Mouse (Mus musculus) liver, embryonic 14.5 days (tissue): ENCODE measurements at regions not wholly inside any gene's neighbourhood (a gene's known extent, or its start where the extent isn't known, plus 50 kb on each side); places are given as distances from the start of the nearest gene placed in this dataset.

Experiments
- CTCF ChIP-seq: IDR thresholded peaks from 2 replicates; pipeline ENCODE4 v1.5.1; 2016; ENCODE audit warnings: antibody characterized with exemption, low read depth, control low read depth
- EP300 ChIP-seq: IDR thresholded peaks from 2 replicates; pipeline ENCODE4 v1.6.1; 2016; ENCODE audit warnings: antibody characterized with exemption, low read depth

GRCm38 (mm10) chr15:67303804-67304203, 803.1 kb upstream of the Lrrc6 start:
- TF ChIP-seq CTCF = no peak
- no peak for TF ChIP-seq EP300
